Mouse (Mus musculus) mouse trophoblast stem cell (cell line): ENCODE measurements around the gene Apof.
"Not testable (repeated sequence)": the region's sequence is repeated elsewhere in the genome, so short reads cannot be mapped to it uniquely, and the experiment has no call there.

Experiments used
- in situ Hi-C, 2 experiments: fragments of 300-500 bp; cut with MseI, MboI; formaldehyde crosslinking; loops; 2 replicates in 1 of 2; 3 replicates in 1 of 2; pipeline ENCODE4 v1.15.1; 2025

The Apof gene

GRCm38 (mm10) chr10:128258953-128259352, 9.5 kb upstream of the Apof start:
- in situ Hi-C loops, result no loop called here

GRCm38 (mm10) chr10:128259946-128260345, 8.5 kb upstream of the Apof start:
- in situ Hi-C loops, result no loop called here

GRCm38 (mm10) chr10:128260376-128260775, 8.1 kb upstream of the Apof start:
- in situ Hi-C loops, result not testable (repeated sequence)

GRCm38 (mm10) chr10:128262300-128262699, 6.2 kb upstream of the Apof start:
- in situ Hi-C loops, result no loop called here

GRCm38 (mm10) chr10:128263393-128264310, 4.8 kb upstream of the Apof start:
- in situ Hi-C loops, result no loop called here

- in situ Hi-C loops, result no loop called here
These were observed 887 bp downstream of the Apof start for GRCm38 (mm10) chr10:128269206-128269910.

- in situ Hi-C loops, result no loop called here
These were observed 1.9 kb downstream of the Apof start, which contains the start of gene Stat2 for GRCm38 (mm10) chr10:128270287-128270841. Gene Stat2 (plus strand): TSS chr10:128270559.

GRCm38 (mm10) chr10:128270866-128271265, 2.4 kb downstream of the Apof start:
- in situ Hi-C loops, result no loop called here

GRCm38 (mm10) chr10:128271883-128272282, 3.4 kb downstream of the Apof start:
- in situ Hi-C loops, result no loop called here

- in situ Hi-C loops, result not testable (repeated sequence)
These were observed 4.5 kb downstream of the Apof start for GRCm38 (mm10) chr10:128272819-128273439.

- in situ Hi-C loops, result not testable (repeated sequence)
These were observed 6.9 kb downstream of the Apof start for GRCm38 (mm10) chr10:128275374-128275773.

- in situ Hi-C loops, result no loop called here
These were observed 9.7 kb downstream of the Apof start for GRCm38 (mm10) chr10:128278158-128278557.

- in situ Hi-C loops, result no loop called here
These were observed 12.5 kb downstream of the Apof start for GRCm38 (mm10) chr10:128280943-128281342.

GRCm38 (mm10) chr10:128281682-128282081, 13.2 kb downstream of the Apof start:
- in situ Hi-C loops, result no loop called here

GRCm38 (mm10) chr10:128282886-128283450, 14.5 kb downstream of the Apof start:
- in situ Hi-C loops, result no loop called here

GRCm38 (mm10) chr10:128283604-128284579, 15.4 kb downstream of the Apof start:
- in situ Hi-C loops, result no loop called here

GRCm38 (mm10) chr10:128290594-128290993, 22.1 kb downstream of the Apof start:
- in situ Hi-C loops, result not testable (repeated sequence)

- in situ Hi-C loops, result no loop called here
These were observed 28.1 kb downstream of the Apof start for GRCm38 (mm10) chr10:128296370-128297090.

- in situ Hi-C loops, result no loop called here
These were observed 28.8 kb downstream of the Apof start for GRCm38 (mm10) chr10:128297221-128297620.

GRCm38 (mm10) chr10:128297622-128298021, 29.2 kb downstream of the Apof start:
- in situ Hi-C loops, result no loop called here
